Mouse (Mus musculus) cerebellum, adult 11-12 months (tissue): Measurements from ENCODE around the gene Tgfbi.
A peak's percentile ranks its signal among the peaks of the same experiment; 100 is the strongest.

ENCODE experiments used
- DNase-seq: peaks from one replicate; pipeline ENCODE4 v3.0.0; 2022

Gene Tgfbi

GRCm38 (mm10) chr13:56644031-56644430 lies 34.7 kb downstream of the Tgfbi start:
- DNase-seq, result no peak

- no peak for DNase-seq
These were observed 36.4 kb downstream of the Tgfbi start for GRCm38 (mm10) chr13:56645744-56646143.

GRCm38 (mm10) chr13:56647597-56648405 lies 38.5 kb downstream of the Tgfbi start:
- no peak for DNase-seq

GRCm38 (mm10) chr13:56650020-56650419 lies 40.7 kb downstream of the Tgfbi start:
- no peak for DNase-seq

- no peak for DNase-seq
These were observed 43.1 kb downstream of the Tgfbi start for GRCm38 (mm10) chr13:56652381-56652780.

- DNase-seq, result no peak
These were observed 44.9 kb downstream of the Tgfbi start for GRCm38 (mm10) chr13:56654176-56654575.

- peak; percentile 26 for DNase-seq
These were observed 48.7 kb downstream of the Tgfbi start for GRCm38 (mm10) chr13:56657946-56658512.

- DNase-seq, result no peak
These were observed 49.6 kb downstream of the Tgfbi start for GRCm38 (mm10) chr13:56658931-56659330.

- DNase-seq, result no peak
These were observed 52.7 kb downstream of the Tgfbi start for GRCm38 (mm10) chr13:56661914-56662621.

- no peak for DNase-seq
These were observed 55.2 kb downstream of the Tgfbi start for GRCm38 (mm10) chr13:56664256-56665170.

GRCm38 (mm10) chr13:56671206-56671605 lies 61.9 kb downstream of the Tgfbi start:
- no peak for DNase-seq

GRCm38 (mm10) chr13:56677731-56678130 lies 68.4 kb downstream of the Tgfbi start:
- DNase-seq, result no peak

GRCm38 (mm10) chr13:56678188-56678787 lies 69.0 kb downstream of the Tgfbi start:
- no peak for DNase-seq

- DNase-seq, result no peak
These were observed 69.6 kb downstream of the Tgfbi start for GRCm38 (mm10) chr13:56678826-56679504.

GRCm38 (mm10) chr13:56681924-56682323 lies 72.6 kb downstream of the Tgfbi start:
- no peak for DNase-seq

GRCm38 (mm10) chr13:56682326-56682725 lies 73.0 kb downstream of the Tgfbi start:
- DNase-seq, result peak; percentile 96

GRCm38 (mm10) chr13:56683306-56683705 lies 74.0 kb downstream of the Tgfbi start:
- DNase-seq, result no peak
